Mouse (Mus musculus): Measurements from ENCODE around the gene Glis2.

Gene Glis2

GRCm38 (mm10) chr16:4583807-4584206 is 10.7 kb upstream of the Glis2 start:
- DNase-seq (ENCODE audit: low spot score), result no peak

- DNase-seq (ENCODE audit: low spot score), result no peak
These were observed 10.1 kb upstream of the Glis2 start for GRCm38 (mm10) chr16:4584438-4584837.

- no peak for DNase-seq (ENCODE audit: low spot score)
These were observed 8.6 kb upstream of the Glis2 start for GRCm38 (mm10) chr16:4585642-4586530.

- peak; percentile 95 for DNase-seq (ENCODE audit: low spot score)
These were observed 7.9 kb upstream of the Glis2 start for GRCm38 (mm10) chr16:4586531-4587123.

- no peak for DNase-seq (ENCODE audit: low spot score)
These were observed 6.8 kb upstream of the Glis2 start for GRCm38 (mm10) chr16:4587516-4588210.

- DNase-seq (ENCODE audit: low spot score), result no peak
These were observed 4.3 kb upstream of the Glis2 start for GRCm38 (mm10) chr16:4590236-4590635.

- DNase-seq (ENCODE audit: low spot score), result no peak
These were observed 1.3 kb upstream of the Glis2 start for GRCm38 (mm10) chr16:4592909-4593875.

GRCm38 (mm10) chr16:4594814-4595526 is 457 bp downstream of the Glis2 start:
- no peak for DNase-seq (ENCODE audit: low spot score)

GRCm38 (mm10) chr16:4595527-4595963 is 1.0 kb downstream of the Glis2 start:
- no peak for DNase-seq (ENCODE audit: low spot score)

GRCm38 (mm10) chr16:4596141-4596728 is 1.7 kb downstream of the Glis2 start:
- DNase-seq (ENCODE audit: low spot score), result no peak

- no peak for DNase-seq (ENCODE audit: low spot score)
These were observed 2.3 kb downstream of the Glis2 start for GRCm38 (mm10) chr16:4596836-4597235.

- DNase-seq (ENCODE audit: low spot score), result no peak
These were observed 2.8 kb downstream of the Glis2 start for GRCm38 (mm10) chr16:4597296-4597695.

GRCm38 (mm10) chr16:4598041-4598440 is 3.5 kb downstream of the Glis2 start:
- DNase-seq (ENCODE audit: low spot score), result no peak

- DNase-seq (ENCODE audit: low spot score), result no peak
These were observed 4.5 kb downstream of the Glis2 start for GRCm38 (mm10) chr16:4598891-4599543.

GRCm38 (mm10) chr16:4599616-4600015 is 5.1 kb downstream of the Glis2 start:
- DNase-seq (ENCODE audit: low spot score), result no peak

GRCm38 (mm10) chr16:4600701-4601310 is 6.3 kb downstream of the Glis2 start:
- no peak for DNase-seq (ENCODE audit: low spot score)

- DNase-seq (ENCODE audit: low spot score), result no peak
These were observed 7.7 kb downstream of the Glis2 start for GRCm38 (mm10) chr16:4602189-4602588.

GRCm38 (mm10) chr16:4602766-4603452 is 8.4 kb downstream of the Glis2 start:
- DNase-seq (ENCODE audit: low spot score), result no peak

- DNase-seq (ENCODE audit: low spot score), result no peak
These were observed 8.9 kb downstream of the Glis2 start for GRCm38 (mm10) chr16:4603453-4603837.

Data from ovary, postnatal 14 days (tissue).